Comparison of ENCODE assay signal across 9 mouse cellular contexts in genomic region chr1:72182930-72183499, GRCm38 (mm10). TPM values are rescaled to one million over a fixed set of nuclear protein-coding genes. Genes with fewer than 3 reads are reported as not detected.
DNase-seq lines count a peak whose midpoint lies in the region; ATAC-seq and TF ChIP-seq lines count a peak whose summit lies in the region.
"Had no signal": no experiment of that assay in that cellular context is flagged by ENCODE, and none has a peak within 500 bp of the region (broad histone marks: within the 10 kb centered on the region; RNA-seq: fewer than 3 reads in every experiment).

No protein-coding gene starts in this region.

- TF ChIP-seq CTCF in liver, adult 2 months (IDR thresholded peaks at IDR 0.05; ENCODE audit: low read depth, low read length), result no peak; the same call in 1 of the 2 replicates

- DNase-seq in adrenal gland, adult (ENCODE audit: inconsistent age in 2 of 2, low spot score in 1 of 2), result peak; percentile 33 to 59
- DNase-seq in adrenal gland, adult 18-20 months (ENCODE audit: low spot score in 2 of 2), result no peak
- peak; percentile 76 for DNase-seq in embryonic facial prominence, embryonic 14.5 days (ENCODE audit: low spot score)
- DNase-seq in hindbrain, embryonic 14.5 days (ENCODE audit: low spot score), result no peak
- DNase-seq in liver, adult 2 months (ENCODE audit: extremely low read depth, low read depth, low spot score), result peak; percentile 89
- peak; percentile 38 for DNase-seq in neural tube, embryonic 11.5 days (ENCODE audit: low spot score)
- DNase-seq in layer of hippocampus, postnatal 36 days, result no peak
- no peak for DNase-seq in left cerebral cortex, adult 11 months (ENCODE audit: low spot score)

- H3K27ac ChIP-seq in embryonic facial prominence, embryonic 14.5 days (replicated peaks; ENCODE audit: low read depth, low read length), result no peak overlapping the region
- no peak overlapping the region for H3K27ac ChIP-seq in hindbrain, embryonic 14.5 days
- peak overlapping the region; percentile 68 for H3K27ac ChIP-seq in liver, adult 2 months (replicated peaks; ENCODE audit: insufficient read depth, low read depth, low read length)
- no peak overlapping the region for H3K27ac ChIP-seq in neural tube, embryonic 11.5 days (ENCODE audit: low read depth, low read length)

- no peaks in the 10 kb centered on the region for H3K36me3 ChIP-seq in embryonic facial prominence, embryonic 14.5 days (ENCODE audit: control insufficient read depth, insufficient read depth, low read length)
- no peaks in the 10 kb centered on the region for H3K36me3 ChIP-seq in hindbrain, embryonic 14.5 days (replicated peaks; ENCODE audit: control insufficient read depth, insufficient read depth)
- peaks cover under 1% of the 10 kb centered on the region; the same call in 1 of the 2 replicates for H3K36me3 ChIP-seq in liver, adult 2 months (ENCODE audit: control insufficient read depth, insufficient read depth, low read length)
- no peaks in the 10 kb centered on the region for H3K36me3 ChIP-seq in neural tube, embryonic 11.5 days (ENCODE audit: control insufficient read depth, insufficient read depth, low read length)

- peak overlapping the region; percentile 44 for H3K4me2 ChIP-seq in embryonic facial prominence, embryonic 14.5 days (ENCODE audit: low read depth, low read length)
- H3K4me2 ChIP-seq in hindbrain, embryonic 14.5 days (replicated peaks), result peak overlapping the region; percentile 47
- H3K4me2 ChIP-seq in neural tube, embryonic 11.5 days (ENCODE audit: low read depth), result peak overlapping the region; percentile 26; the same call in 1 of the 2 replicates

- peaks cover 11% of the 10 kb centered on the region; the same call in 1 of the 2 replicates for H3K79me2 ChIP-seq in liver, adult 2 months (ENCODE audit: control insufficient read depth, insufficient read depth, low read length)

- H3K4me3 ChIP-seq in embryonic facial prominence, embryonic 14.5 days (ENCODE audit: low read depth, low read length), result no peak overlapping the region
- H3K4me3 ChIP-seq in hindbrain, embryonic 14.5 days (replicated peaks; ENCODE audit: low read length), result peak overlapping the region; percentile 6; the same call in 1 of the 2 replicates
- no peak overlapping the region for H3K4me3 ChIP-seq in liver, adult 2 months (ENCODE audit: insufficient read depth, low read depth, low read length)
- H3K4me3 ChIP-seq in neural tube, embryonic 11.5 days (ENCODE audit: low read depth, low read length), result no peak overlapping the region

- 8% methylated on average over 13 of the region's 13 CpGs for WGBS in embryonic facial prominence, embryonic 14.5 days
- WGBS in hindbrain, embryonic 14.5 days, result 5% methylated on average over 13 of the region's 13 CpGs
- WGBS in liver, adult 2 months, result 4% methylated on average over 13 of the region's 13 CpGs
- WGBS in neural tube, embryonic 11.5 days, result 7% methylated on average over 13 of the region's 13 CpGs

- H3K9ac ChIP-seq in embryonic facial prominence, embryonic 14.5 days (ENCODE audit: low read depth, low read length), result peak overlapping the region; percentile 30; the same call in 1 of the 2 replicates
- peak overlapping the region; percentile 5; the same call in 1 of the 2 replicates for H3K9ac ChIP-seq in hindbrain, embryonic 14.5 days
- H3K9ac ChIP-seq in liver, adult 2 months (ENCODE audit: low read depth, low read length), result peak overlapping the region; percentile 15; the same call in 1 of the 2 replicates
- no peak overlapping the region for H3K9ac ChIP-seq in neural tube, embryonic 11.5 days (ENCODE audit: low read length)

- H3K4me1 ChIP-seq in embryonic facial prominence, embryonic 14.5 days (ENCODE audit: control insufficient read depth, insufficient read depth, low read length), result peaks cover 14% of the 10 kb centered on the region; the same call in 1 of the 2 replicates
- peaks cover 16% of the 10 kb centered on the region; the same call in 1 of the 2 replicates for H3K4me1 ChIP-seq in hindbrain, embryonic 14.5 days (replicated peaks; ENCODE audit: control insufficient read depth, insufficient read depth, low read length)
- H3K4me1 ChIP-seq in liver, adult 2 months (ENCODE audit: control insufficient read depth, insufficient read depth, low read length), result peaks cover 18% of the 10 kb centered on the region
- peaks cover 7% of the 10 kb centered on the region for H3K4me1 ChIP-seq in neural tube, embryonic 11.5 days (ENCODE audit: control insufficient read depth, insufficient read depth, low read length)

- TF ChIP-seq POLR2A in liver, adult 2 months (IDR thresholded peaks at IDR 0.05; ENCODE audit: extremely low read depth, insufficient read depth, low read length), result no peak

- no peaks in the 10 kb centered on the region for H3K27me3 ChIP-seq in embryonic facial prominence, embryonic 14.5 days (replicated peaks; ENCODE audit: control insufficient read depth, insufficient read depth, low read length)
- H3K27me3 ChIP-seq in hindbrain, embryonic 14.5 days (ENCODE audit: control insufficient read depth, insufficient read depth, low read length), result no peaks in the 10 kb centered on the region
- no peaks in the 10 kb centered on the region for H3K27me3 ChIP-seq in liver, adult 2 months (ENCODE audit: control insufficient read depth, insufficient read depth, low read length)
- H3K27me3 ChIP-seq in neural tube, embryonic 11.5 days (ENCODE audit: control insufficient read depth, insufficient read depth, low read length), result no peaks in the 10 kb centered on the region

- ATAC-seq in embryonic facial prominence, embryonic 14.5 days (ENCODE audit: low read depth), result peak; percentile 87
- peak; percentile 74 for ATAC-seq in hindbrain, embryonic 14.5 days (ENCODE audit: low FRiP score)
- ATAC-seq in neural tube, embryonic 11.5 days (ENCODE audit: insufficient read depth, low FRiP score, low TSS enrichment), result peak; percentile 72

- H3K9me3 ChIP-seq in embryonic facial prominence, embryonic 14.5 days (ENCODE audit: control insufficient read depth, low read length), result no peaks in the 10 kb centered on the region
- H3K9me3 ChIP-seq in hindbrain, embryonic 14.5 days (ENCODE audit: control insufficient read depth, low read length), result no peaks in the 10 kb centered on the region
- H3K9me3 ChIP-seq in neural tube, embryonic 11.5 days (ENCODE audit: control insufficient read depth, low read length), result no peaks in the 10 kb centered on the region

RNA-seq across cellular contexts. Expression of gene Mreg, which starts 29.1 kb away (rescaled TPM):
- total RNA-seq in adrenal gland, adult 18-20 months (2021), result 1 to 10 TPM; 2.2 to 2.3 TPM
- 5.9 and 7.6 TPM in 2 replicates for polyA plus RNA-seq in embryonic facial prominence, embryonic 14.5 days (2014; fragmentation: Nextera tagmentation; extraction: Ambion mirVana)
- 2.7 and 3.9 TPM in 2 replicates for polyA plus RNA-seq in hindbrain, embryonic 14.5 days (2014; fragmentation: Nextera tagmentation; extraction: Ambion mirVana)
- total RNA-seq in liver, adult 2 months (2014; rRNA removed), result 19.5 and 27.9 TPM in 2 replicates
- 43.1 and 56.6 TPM in 2 replicates for polyA plus RNA-seq in liver, adult 2 months (2012; rRNA removed)
- polyA plus RNA-seq in neural tube, embryonic 11.5 days (2014; fragmentation: Nextera tagmentation; extraction: Ambion mirVana), result 31.0 and 38.8 TPM in 2 replicates
- total RNA-seq in layer of hippocampus, postnatal 36 days (2021), result 1 to 10 TPM; 3.4 to 4.2 TPM
- total RNA-seq: hematopoietic stem cell, adult 5-6 weeks had no signal

Comparison
In these comparisons a context has a peak if more than half of its experiments do, and no peak if none do; other contexts are left out.
1. DNase-seq: peak in adrenal gland, adult (2 of 2), embryonic facial prominence, embryonic 14.5 days (single experiment), liver, adult 2 months (single experiment) and neural tube, embryonic 11.5 days (single experiment); none in adrenal gland, adult 18-20 months (0 of 2), hindbrain, embryonic 14.5 days (single experiment), layer of hippocampus, postnatal 36 days (0 of 2) and left cerebral cortex, adult 11 months (single experiment).
2. Peak in every context shown above with its lines, with median percentiles within 50 percentile points of each other: ATAC-seq and H3K4me2 ChIP-seq.